Mouse (Mus musculus) intestine, postnatal 0 days (tissue): ENCODE results near the gene Tspan17. TPM values are rescaled to one million over a fixed set of nuclear protein-coding genes. Genes with fewer than 3 reads are reported as not detected.

Experiments
- ATAC-seq: fragments of 200-750 bp; cut with Nextera tagmentation; 2 replicates; pipeline ENCODE4 v1.8.0; 2017; ENCODE audit warnings: mild to moderate bottlenecking, moderate TSS enrichment, moderate library complexity
- H3K27ac ChIP-seq: fragments of 300-500 bp; sonication (generic); 2 replicates; pipeline ENCODE4 v1.5.1; 2014; ENCODE audit warnings: mild to moderate bottlenecking, low read depth, low read length, moderate library complexity
- H3K27me3 ChIP-seq: fragments of 300-500 bp; sonication (generic); replicated peaks from 2 replicates; pipeline ENCODE4 v1.6.1; 2014; ENCODE audit warnings: low read length, mixed read lengths; ENCODE audit not compliant: control insufficient read depth, insufficient read depth
- H3K36me3 ChIP-seq: fragments of 300-500 bp; sonication (generic); 2 replicates; pipeline ENCODE4 v1.6.1; 2014; ENCODE audit warnings: mild to moderate bottlenecking, moderate library complexity; ENCODE audit not compliant: control insufficient read depth, insufficient read depth
- H3K4me1 ChIP-seq: fragments of 300-500 bp; sonication (generic); replicated peaks from 2 replicates; pipeline ENCODE4 v1.6.1; 2014; ENCODE audit warnings: antibody characterized with exemption, low read length, mixed read lengths; ENCODE audit not compliant: control insufficient read depth, insufficient read depth
- H3K4me2 ChIP-seq: fragments of 300-500 bp; sonication (generic); replicated peaks from 2 replicates; pipeline ENCODE4 v1.6.1; 2014; ENCODE audit warnings: low read depth, mild to moderate bottlenecking, moderate library complexity
- H3K4me3 ChIP-seq: fragments of 300-500 bp; sonication (generic); 2 replicates; pipeline ENCODE4 v1.5.1; 2014; ENCODE audit warnings: low read depth, low read length
- H3K9ac ChIP-seq: fragments of 300-500 bp; sonication (generic); 2 replicates; pipeline ENCODE4 v1.6.1; 2014; ENCODE audit warnings: mild to moderate bottlenecking, low read depth, low read length
- H3K9me3 ChIP-seq: fragments of 300-500 bp; sonication (generic); 2 replicates; pipeline ENCODE4 v1.6.1; 2016; ENCODE audit warnings: mixed run types; ENCODE audit not compliant: control insufficient read depth
- CTCF ChIP-seq: sonication (generic); IDR thresholded peaks from 2 replicates; pipeline ENCODE4 v1.5.1; 2016; ENCODE audit warnings: low read depth, mild to moderate bottlenecking, control low read depth, antibody characterized with exemption, moderate library complexity
- WGBS: fragments of 180-500 bp; shearing (Covaris S2); extraction: QIAGEN DNeasy Blood & Tissue Kit; methylation state at CpG from one replicate; pipeline ENCODE4 v1.1.7; 2014; 5-methylcytosine and 5-hydroxymethylcytosine counted together
- polyA plus RNA-seq: library from polyadenylated mRNA; unstranded; fragments of >200 nt; fragmentation: Nextera tagmentation; extraction: Ambion mirVana; gene quantifications from 2 replicates; pipeline ENCODE4 v1.2.1, GENCODE M21; 2015

Gene Tspan17
- 14.8 and 15.2 TPM in 2 replicates for polyA plus RNA-seq

DNA sequence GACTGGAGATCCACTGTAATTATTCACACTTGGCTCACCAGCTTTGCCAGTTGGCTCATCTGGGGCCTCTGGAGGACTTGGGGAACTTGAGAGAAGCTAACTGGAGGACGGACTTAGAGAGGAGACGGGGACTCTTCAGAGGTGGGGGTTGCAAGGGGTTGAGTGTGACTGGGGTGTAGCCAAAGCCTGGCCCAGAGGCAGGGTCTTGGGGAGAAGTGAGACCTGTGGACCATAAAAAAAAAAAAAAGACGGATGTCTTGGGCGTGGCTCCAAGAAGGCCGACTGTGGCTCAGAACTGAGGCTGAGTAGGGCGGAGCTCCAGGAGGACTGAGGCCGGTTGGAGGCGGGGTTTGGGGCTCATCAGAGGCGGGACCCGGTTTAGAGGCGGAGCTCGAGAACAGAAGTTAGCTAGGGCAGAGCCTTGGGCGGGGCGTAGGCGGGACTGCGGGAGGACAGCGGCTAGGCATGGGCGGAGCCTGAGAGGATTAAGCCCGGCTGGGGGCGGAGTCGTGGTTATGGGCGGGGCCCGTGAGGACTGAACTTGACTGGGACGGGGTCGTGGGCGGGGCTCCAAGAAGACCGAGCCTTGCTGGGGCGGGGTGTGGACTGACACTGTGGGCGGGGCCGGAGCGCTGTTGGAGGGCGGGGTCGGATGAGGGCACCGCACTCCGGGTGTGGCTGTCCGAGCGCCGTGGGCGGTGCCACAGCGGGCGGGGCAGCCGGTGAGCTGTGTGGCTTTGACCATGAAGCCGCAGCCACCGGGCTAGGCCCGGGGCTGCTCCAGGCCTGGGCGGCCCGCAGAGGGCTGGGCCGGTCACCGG is at the start of gene Tspan17:
Gene Tspan17 (plus strand): TSS at position 638 of the 821 bp plus-strand sequence.
- peak within 1 kb of the TSS; percentile 58 for H3K9ac ChIP-seq
- peak within 1 kb of the TSS; percentile 99 for H3K4me2 ChIP-seq
- 0 out of 2 replicates have a peak, but pooled peaks cover 4% of the 10 kb centered on the region for H3K27me3 ChIP-seq
- H3K4me3 ChIP-seq: peak within 1 kb of the TSS; percentile 58
- TF ChIP-seq CTCF: no peak
- H3K36me3 ChIP-seq: no peaks in the 10 kb centered on the region
- peak within 1 kb of the TSS; percentile 41; the same call in 1 of the 2 replicates for H3K27ac ChIP-seq
- WGBS: 2% methylated on average over 49 of the region's 49 CpGs
- peak; percentile 91 for ATAC-seq
- no peaks in the 10 kb centered on the region for H3K9me3 ChIP-seq
- H3K4me1 ChIP-seq: no peaks in the 10 kb centered on the region

DNA sequence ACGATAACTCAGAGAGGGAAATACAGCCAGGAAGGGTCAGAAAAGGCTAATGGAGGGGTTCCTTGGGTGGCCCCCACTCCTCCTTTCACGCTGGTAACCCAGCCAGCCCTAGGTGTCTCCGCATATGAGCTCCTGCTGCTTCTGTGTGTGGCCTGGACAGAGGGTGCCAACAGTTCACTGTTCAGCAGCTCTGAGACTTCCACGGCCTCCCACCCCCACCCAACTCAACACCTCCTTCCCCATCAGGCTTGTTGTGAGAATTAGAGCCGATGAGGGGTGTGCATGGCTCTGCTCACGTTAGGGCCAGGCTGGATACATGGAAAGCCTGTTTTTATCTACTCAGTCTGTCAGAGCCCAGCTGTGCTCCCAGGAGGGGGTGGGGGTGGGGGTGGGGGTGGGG is 43.1 kb upstream of the Tspan17 start:
- Histone ChIP-seq H3K4me3 (no peak overlapping the region), H3K27ac (no peak overlapping the region), H3K36me3 (no peaks in the 10 kb centered on the region), H3K4me2 (no peak overlapping the region), H3K9me3 (no peaks in the 10 kb centered on the region), H3K27me3 (peaks cover 39% of the 10 kb centered on the region), H3K9ac (no peak overlapping the region), H3K4me1 (peaks cover 4% of the 10 kb centered on the region)
- TF ChIP-seq CTCF: no peak
- WGBS: 42% methylated on average over 6 of the region's 6 CpGs
- no peak for ATAC-seq

DNA sequence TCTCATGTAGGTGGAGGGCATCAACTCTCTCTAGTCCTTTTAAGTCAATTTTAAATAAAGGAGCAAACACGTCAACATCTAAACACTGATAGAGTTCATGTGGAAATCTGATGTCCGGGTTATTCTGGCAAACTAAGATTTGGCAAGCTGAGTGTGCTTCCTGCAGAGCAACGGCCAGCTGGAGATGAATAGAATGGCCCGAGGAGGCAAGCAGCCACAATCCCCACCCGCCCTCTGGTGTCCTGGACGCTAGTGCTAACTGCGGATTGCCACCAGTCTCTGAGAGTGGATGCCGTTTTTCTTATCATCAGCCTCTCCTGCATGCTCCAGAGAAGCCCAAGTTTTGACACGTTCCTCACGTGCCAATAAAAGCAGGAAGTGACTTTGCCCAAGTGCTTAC is 42.3 kb upstream of the Tspan17 start:
- TF ChIP-seq CTCF: no peak
- Histone ChIP-seq H3K4me3 (no peak overlapping the region), H3K27ac (no peak overlapping the region), H3K4me2 (no peak overlapping the region), H3K9me3 (no peaks in the 10 kb centered on the region), H3K9ac (no peak overlapping the region), H3K27me3 (peaks cover 42% of the 10 kb centered on the region), H3K4me1 (peaks cover 4% of the 10 kb centered on the region), H3K36me3 (no peaks in the 10 kb centered on the region)
- no peak for ATAC-seq
- 36% methylated on average over 10 of the region's 10 CpGs for WGBS

DNA sequence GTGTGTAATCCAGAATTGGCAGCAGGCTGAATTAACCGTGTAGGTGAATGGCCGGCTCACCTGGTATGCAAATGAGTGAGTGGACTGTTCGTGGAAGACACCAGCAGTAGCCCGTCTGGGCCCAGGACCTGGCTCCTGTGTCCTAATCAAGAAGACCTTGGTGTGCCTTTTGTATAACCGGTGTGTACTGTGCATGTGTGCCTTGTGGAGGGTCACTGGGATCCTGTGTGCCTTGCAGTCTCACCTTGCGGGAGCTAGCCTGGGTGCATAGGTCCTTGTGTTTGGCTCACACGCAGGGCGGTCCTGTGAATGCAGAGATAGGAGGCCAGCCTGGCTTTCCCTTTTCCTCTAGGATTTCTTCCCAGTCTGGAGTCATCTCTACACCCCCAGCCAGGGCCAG is 41.0 kb upstream of the Tspan17 start:
- no peak overlapping the region for H3K9ac ChIP-seq
- 75% methylated on average over 8 of the region's 8 CpGs for WGBS
- H3K9me3 ChIP-seq: no peaks in the 10 kb centered on the region
- H3K27me3 ChIP-seq: peaks cover 42% of the 10 kb centered on the region
- no peak for TF ChIP-seq CTCF
- H3K27ac ChIP-seq: no peak overlapping the region
- no peaks in the 10 kb centered on the region for H3K36me3 ChIP-seq
- H3K4me2 ChIP-seq: no peak overlapping the region
- peaks cover 4% of the 10 kb centered on the region for H3K4me1 ChIP-seq
- no peak overlapping the region for H3K4me3 ChIP-seq
- ATAC-seq: no peak

DNA sequence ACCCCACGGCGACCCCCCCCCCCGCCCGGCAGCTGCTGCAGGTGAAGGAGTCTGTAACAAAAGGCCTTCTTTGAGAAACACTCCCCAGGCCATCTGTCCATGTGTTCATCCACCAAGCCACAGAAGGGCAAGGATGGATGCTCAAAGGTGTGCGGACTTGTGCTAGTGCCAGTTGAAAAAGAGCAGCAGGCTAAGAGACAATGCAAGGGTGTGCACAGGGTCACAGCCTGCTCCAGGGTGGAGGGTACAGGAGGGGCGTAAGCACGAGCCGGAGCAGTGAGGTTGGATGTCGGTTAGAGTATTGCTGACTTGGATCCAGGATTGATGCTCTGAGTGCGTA is 40.5 kb upstream of the Tspan17 start:
- Histone ChIP-seq H3K27me3 (peaks cover 42% of the 10 kb centered on the region), H3K4me2 (no peak overlapping the region; the same call in 1 of the 2 replicates), H3K9me3 (no peaks in the 10 kb centered on the region), H3K9ac (no peak overlapping the region), H3K27ac (no peak overlapping the region), H3K36me3 (no peaks in the 10 kb centered on the region), H3K4me3 (no peak overlapping the region), H3K4me1 (peaks cover 4% of the 10 kb centered on the region)
- 50% methylated on average over 10 of the region's 10 CpGs for WGBS
- ATAC-seq: no peak
- TF ChIP-seq CTCF: no peak

DNA sequence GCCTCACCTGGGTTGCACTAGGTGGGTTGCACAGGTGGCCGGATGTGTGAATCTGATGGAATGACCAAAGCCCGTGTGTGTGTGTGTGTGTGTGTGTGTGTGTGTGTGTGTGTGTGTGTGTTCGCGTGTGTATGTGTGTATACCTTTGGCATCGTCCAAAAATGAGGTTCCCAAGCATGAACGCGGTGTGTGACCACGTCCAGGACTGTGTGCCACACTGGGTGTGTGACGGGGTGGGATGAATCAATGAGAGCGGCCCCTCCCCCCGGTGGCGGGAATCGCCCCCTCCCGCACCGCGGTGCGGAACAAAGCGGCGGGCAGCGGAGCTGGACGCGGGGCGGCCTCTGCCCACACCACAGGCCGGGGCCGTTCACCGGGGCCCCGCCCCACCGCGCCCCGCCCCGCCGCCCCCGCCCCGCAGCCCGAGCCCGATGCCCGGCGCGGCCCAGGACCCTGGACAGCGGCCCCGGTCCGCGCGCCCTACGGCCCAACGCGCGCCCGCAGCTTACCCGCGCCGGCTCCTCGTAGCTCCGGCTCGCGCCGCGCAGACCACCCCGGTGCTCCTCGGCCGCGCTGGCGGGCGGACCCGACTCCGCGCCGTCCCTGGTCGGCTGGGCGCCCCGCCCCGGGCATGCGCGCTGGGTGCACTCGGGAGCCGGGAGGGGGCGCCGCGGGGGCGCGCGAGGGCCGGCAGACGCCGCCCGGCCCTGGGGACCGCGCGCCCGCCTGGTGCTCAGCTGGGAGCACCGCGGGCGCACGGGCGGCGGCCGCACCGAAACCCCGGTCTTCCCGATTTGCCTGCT is 39.9 kb upstream of the Tspan17 start:
- H3K27me3 ChIP-seq: peaks cover 42% of the 10 kb centered on the region
- H3K36me3 ChIP-seq: no peaks in the 10 kb centered on the region
- peaks cover 4% of the 10 kb centered on the region for H3K4me1 ChIP-seq
- peak overlapping the region; percentile 53 for H3K4me3 ChIP-seq
- WGBS: 1% methylated on average over 74 of the region's 100 CpGs
- H3K9me3 ChIP-seq: no peaks in the 10 kb centered on the region
- peak overlapping the region; percentile 89 for H3K4me2 ChIP-seq
- H3K27ac ChIP-seq: no peak overlapping the region
- H3K9ac ChIP-seq: no peak overlapping the region
- ATAC-seq: peak; percentile 58
- TF ChIP-seq CTCF: no peak
